Mouse (Mus musculus): ENCODE measurements at regions not wholly inside any gene's neighbourhood (a gene's known extent, or its start where the extent isn't known, plus 50 kb on each side); places are given as distances from the start of the nearest gene placed in this dataset.
A peak's percentile ranks its signal among the peaks of the same experiment; 100 is the strongest.

- H3K4me1 ChIP-seq = no peaks in the 10 kb centered on the region
- H3K4me2 ChIP-seq (replicated peaks) = no peak overlapping the region
- no peak overlapping the region for H3K27ac ChIP-seq (replicated peaks)
- no peaks in the 10 kb centered on the region for H3K36me3 ChIP-seq
- no peak for ATAC-seq (ENCODE audit: insufficient number of reproducible peaks, low FRiP score, low TSS enrichment, low read depth)
- H3K9ac ChIP-seq = no peak overlapping the region
- H3K27me3 ChIP-seq = no peaks in the 10 kb centered on the region
- no peaks in the 10 kb centered on the region for H3K9me3 ChIP-seq (replicated peaks)
- no peak overlapping the region for H3K4me3 ChIP-seq (replicated peaks)
- 51% methylated on average over 4 of the region's 4 CpGs for WGBS
Observed at GRCm38 (mm10) chr7:70165501-70165900, 201.0 kb downstream of the Nr2f2 start.

DNA sequence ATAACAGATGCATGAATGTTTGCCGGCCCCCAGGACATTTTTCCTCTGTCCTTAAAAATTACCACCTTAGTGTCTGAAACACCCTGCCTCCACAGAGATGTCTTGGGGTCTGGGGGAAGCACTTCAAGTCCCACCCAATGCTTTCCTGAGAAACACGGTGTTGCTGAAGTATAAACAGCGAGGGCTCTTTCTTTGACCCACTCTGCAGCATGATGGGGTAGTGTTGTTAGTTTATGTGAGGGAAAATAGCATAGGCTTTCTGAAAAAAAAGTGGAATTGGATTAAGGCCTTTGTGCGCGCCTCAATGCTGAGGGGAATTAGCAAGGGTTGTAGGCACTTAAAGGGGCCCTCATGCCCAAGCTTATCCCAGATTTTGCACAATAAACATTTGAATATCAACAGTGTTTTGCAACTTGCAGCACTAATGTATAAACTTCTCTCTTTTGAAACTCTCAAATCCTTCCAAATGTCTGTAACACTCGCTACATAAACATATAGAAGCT, 201.8 kb downstream of the Nr2f2 start:
- 54% methylated on average over 6 of the region's 6 CpGs for WGBS
- H3K9ac ChIP-seq = no peak overlapping the region

DNA sequence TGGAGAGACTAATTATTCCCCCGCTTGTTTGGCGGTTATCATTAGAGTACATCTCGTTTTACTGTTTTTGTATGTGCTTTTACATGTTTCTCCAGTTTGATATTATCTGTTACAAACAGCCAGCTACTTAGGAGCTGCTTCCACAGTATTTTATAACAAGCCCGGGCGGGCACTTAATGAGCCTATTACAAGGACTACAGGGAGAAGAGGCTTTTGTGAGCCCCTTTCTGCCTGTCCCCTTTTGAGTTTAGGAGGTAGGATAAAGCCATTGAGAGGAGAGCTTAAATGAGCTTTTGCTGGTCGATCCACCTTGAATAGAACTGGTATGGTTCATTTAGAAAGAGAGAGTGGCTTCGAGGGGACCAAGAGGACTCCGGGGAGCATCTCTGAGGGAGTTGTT, 208.0 kb downstream of the Nr2f2 start:
- Histone ChIP-seq H3K4me1 (no peaks in the 10 kb centered on the region), H3K27ac (replicated peaks) (no peak overlapping the region), H3K27me3 (no peaks in the 10 kb centered on the region), H3K9me3 (replicated peaks) (no peaks in the 10 kb centered on the region), H3K4me2 (replicated peaks) (no peak overlapping the region), H3K36me3 (no peaks in the 10 kb centered on the region), H3K4me3 (replicated peaks) (no peak overlapping the region), H3K9ac (no peak overlapping the region)
- 52% methylated on average over 8 of the region's 8 CpGs for WGBS
- no peak for ATAC-seq (ENCODE audit: insufficient number of reproducible peaks, low FRiP score, low TSS enrichment, low read depth)

More for the DNA sequence above, 201.8 kb downstream of the Nr2f2 start:
- Histone ChIP-seq H3K4me1 (no peaks in the 10 kb centered on the region), H3K27ac (replicated peaks) (no peak overlapping the region), H3K4me3 (replicated peaks) (no peak overlapping the region), H3K36me3 (no peaks in the 10 kb centered on the region), H3K4me2 (replicated peaks) (no peak overlapping the region), H3K9me3 (replicated peaks) (no peaks in the 10 kb centered on the region), H3K27me3 (no peaks in the 10 kb centered on the region)
- no peak for ATAC-seq (ENCODE audit: insufficient number of reproducible peaks, low FRiP score, low TSS enrichment, low read depth)

- Histone ChIP-seq H3K27me3 (no peaks in the 10 kb centered on the region), H3K4me2 (replicated peaks) (no peak overlapping the region), H3K9me3 (replicated peaks) (no peaks in the 10 kb centered on the region), H3K27ac (replicated peaks) (no peak overlapping the region), H3K4me1 (no peaks in the 10 kb centered on the region), H3K36me3 (no peaks in the 10 kb centered on the region), H3K9ac (no peak overlapping the region), H3K4me3 (replicated peaks) (no peak overlapping the region)
- ATAC-seq (ENCODE audit: insufficient number of reproducible peaks, low FRiP score, low TSS enrichment, low read depth) = no peak
- WGBS = 72% methylated on average over 4 of the region's 4 CpGs
Observed at GRCm38 (mm10) chr7:70144726-70145271, 221.7 kb downstream of the Nr2f2 start.

GRCm38 (mm10) chr7:70136837-70137236, 229.7 kb downstream of the Nr2f2 start:
- Histone ChIP-seq H3K4me3 (replicated peaks) (no peak overlapping the region), H3K36me3 (no peaks in the 10 kb centered on the region), H3K27me3 (no peaks in the 10 kb centered on the region), H3K9ac (no peak overlapping the region), H3K9me3 (replicated peaks) (no peaks in the 10 kb centered on the region), H3K4me1 (no peaks in the 10 kb centered on the region), H3K4me2 (replicated peaks) (no peak overlapping the region), H3K27ac (replicated peaks) (no peak overlapping the region)
- 87% methylated on average over 5 of the region's 5 CpGs for WGBS
- ATAC-seq (ENCODE audit: insufficient number of reproducible peaks, low FRiP score, low TSS enrichment, low read depth) = no peak

DNA sequence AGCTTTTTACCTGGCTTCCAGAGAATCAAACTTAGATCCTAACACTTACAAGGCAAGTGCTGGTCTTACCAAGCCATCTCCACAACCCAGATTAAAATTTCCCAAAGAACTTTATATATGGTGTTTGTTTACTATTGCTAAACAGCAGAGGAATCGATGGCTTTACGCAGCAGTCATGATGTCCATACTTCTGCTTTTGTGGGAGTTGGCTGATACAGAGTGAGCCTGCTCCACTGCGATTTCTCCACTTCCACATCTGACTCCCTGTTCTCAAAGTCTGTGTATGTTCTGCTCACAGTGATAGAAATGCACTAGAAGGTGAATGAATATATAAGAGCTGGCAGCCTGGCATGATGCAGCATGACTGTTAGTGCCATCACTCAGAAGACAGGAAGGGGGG, 231.1 kb downstream of the Nr2f2 start:
- H3K36me3 ChIP-seq = no peaks in the 10 kb centered on the region
- WGBS = 86% methylated on average over 3 of the region's 3 CpGs
- H3K4me3 ChIP-seq (replicated peaks) = no peak overlapping the region
- H3K4me2 ChIP-seq (replicated peaks) = no peak overlapping the region
- no peak for ATAC-seq (ENCODE audit: insufficient number of reproducible peaks, low FRiP score, low TSS enrichment, low read depth)
- H3K9me3 ChIP-seq (replicated peaks) = no peaks in the 10 kb centered on the region
- H3K27ac ChIP-seq (replicated peaks) = no peak overlapping the region
- no peaks in the 10 kb centered on the region for H3K27me3 ChIP-seq
- H3K9ac ChIP-seq = no peak overlapping the region
- H3K4me1 ChIP-seq = no peaks in the 10 kb centered on the region

GRCm38 (mm10) chr7:70129963-70130362, 236.6 kb downstream of the Nr2f2 start:
- no peaks in the 10 kb centered on the region for H3K36me3 ChIP-seq
- H3K9ac ChIP-seq = no peak overlapping the region
- no peak overlapping the region for H3K4me3 ChIP-seq (replicated peaks)
- H3K4me2 ChIP-seq (replicated peaks) = no peak overlapping the region
- 61% methylated on average over 15 of the region's 15 CpGs for WGBS
- no peak overlapping the region for H3K27ac ChIP-seq (replicated peaks)
- no peaks in the 10 kb centered on the region for H3K27me3 ChIP-seq
- no peaks in the 10 kb centered on the region for H3K9me3 ChIP-seq (replicated peaks)
- no peak for ATAC-seq (ENCODE audit: insufficient number of reproducible peaks, low FRiP score, low TSS enrichment, low read depth)
- H3K4me1 ChIP-seq = no peaks in the 10 kb centered on the region

DNA sequence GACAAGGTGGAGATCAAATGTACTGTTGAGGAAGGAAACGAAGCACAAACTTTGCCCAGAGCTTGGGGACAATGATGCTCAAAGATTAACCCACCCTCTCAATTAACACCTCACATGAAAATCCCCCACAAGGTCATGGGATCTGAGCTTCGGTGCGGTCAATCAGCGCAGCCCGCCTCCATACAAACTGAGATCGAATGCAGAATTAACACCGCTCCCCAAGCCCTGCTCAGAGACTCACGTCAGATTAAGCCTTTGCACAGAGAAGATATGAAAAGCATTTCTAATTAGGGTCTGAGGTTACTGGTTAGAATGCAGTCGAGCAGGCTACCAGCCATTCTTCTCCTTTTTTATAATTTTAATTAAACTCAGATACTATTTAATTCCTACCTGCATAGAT, 243.7 kb downstream of the Nr2f2 start:
- H3K4me2 ChIP-seq (replicated peaks) = no peak overlapping the region
- H3K9ac ChIP-seq = no peak overlapping the region
- no peak overlapping the region for H3K27ac ChIP-seq (replicated peaks)
- H3K9me3 ChIP-seq (replicated peaks) = no peaks in the 10 kb centered on the region
- 65% methylated on average over 9 of the region's 9 CpGs for WGBS
- peaks cover 16% of the 10 kb centered on the region for H3K27me3 ChIP-seq
- no peaks in the 10 kb centered on the region for H3K36me3 ChIP-seq
- H3K4me1 ChIP-seq = no peaks in the 10 kb centered on the region
- ATAC-seq (ENCODE audit: insufficient number of reproducible peaks, low FRiP score, low TSS enrichment, low read depth) = no peak
- H3K4me3 ChIP-seq (replicated peaks) = no peak overlapping the region

DNA sequence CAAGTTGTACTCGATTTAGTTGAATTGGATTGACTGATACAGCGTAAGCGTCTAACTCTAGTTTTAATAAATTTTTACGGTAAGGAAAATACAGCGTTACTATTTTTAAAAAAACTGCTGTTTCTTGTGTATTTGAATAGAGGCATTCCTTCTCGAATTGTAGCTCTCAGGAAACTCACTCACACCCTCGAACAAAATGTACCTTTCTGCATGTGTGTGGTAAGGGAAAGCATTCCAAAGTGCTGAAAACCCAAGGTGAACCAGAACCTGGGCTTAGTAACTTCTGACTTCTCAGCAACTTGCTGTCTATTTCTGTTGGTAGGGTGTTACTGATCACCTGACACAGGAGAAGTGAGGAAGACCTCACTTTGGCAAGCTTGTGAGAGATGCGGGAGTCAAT, 247.0 kb downstream of the Nr2f2 start:
- 77% methylated on average over 8 of the region's 8 CpGs for WGBS
- Histone ChIP-seq H3K27me3 (peaks cover 28% of the 10 kb centered on the region), H3K27ac (replicated peaks) (no peak overlapping the region), H3K4me1 (no peaks in the 10 kb centered on the region), H3K36me3 (no peaks in the 10 kb centered on the region), H3K4me2 (replicated peaks) (no peak overlapping the region), H3K9me3 (replicated peaks) (no peaks in the 10 kb centered on the region), H3K9ac (no peak overlapping the region), H3K4me3 (replicated peaks) (no peak overlapping the region)
- no peak for ATAC-seq (ENCODE audit: insufficient number of reproducible peaks, low FRiP score, low TSS enrichment, low read depth)

GRCm38 (mm10) chr7:70118971-70119370, 247.6 kb downstream of the Nr2f2 start:
- Histone ChIP-seq H3K27ac (replicated peaks) (no peak overlapping the region), H3K36me3 (no peaks in the 10 kb centered on the region), H3K9ac (no peak overlapping the region), H3K9me3 (replicated peaks) (no peaks in the 10 kb centered on the region), H3K4me2 (replicated peaks) (peak overlapping the region; percentile 71), H3K4me1 (no peaks in the 10 kb centered on the region), H3K27me3 (peaks cover 28% of the 10 kb centered on the region), H3K4me3 (replicated peaks) (peak overlapping the region; percentile 36)
- 18% methylated on average over 7 of the region's 7 CpGs for WGBS
- no peak for ATAC-seq (ENCODE audit: insufficient number of reproducible peaks, low FRiP score, low TSS enrichment, low read depth)

- H3K27me3 ChIP-seq = peaks cover 28% of the 10 kb centered on the region
- no peak overlapping the region for H3K27ac ChIP-seq (replicated peaks)
- peak overlapping the region; percentile 36 for H3K4me3 ChIP-seq (replicated peaks)
- no peaks in the 10 kb centered on the region for H3K9me3 ChIP-seq (replicated peaks)
- WGBS = 8% methylated on average over 21 of the region's 21 CpGs
- H3K4me1 ChIP-seq = no peaks in the 10 kb centered on the region
- ATAC-seq (ENCODE audit: insufficient number of reproducible peaks, low FRiP score, low TSS enrichment, low read depth) = no peak
- no peak overlapping the region for H3K9ac ChIP-seq
- peak overlapping the region; percentile 71 for H3K4me2 ChIP-seq (replicated peaks)
- no peaks in the 10 kb centered on the region for H3K36me3 ChIP-seq
Observed at GRCm38 (mm10) chr7:70117930-70118922, 248.3 kb downstream of the Nr2f2 start.

All from embryonic facial prominence, embryonic 15.5 days (tissue).